Mouse (Mus musculus) kidney, adult 10 weeks (tissue): ENCODE measurements around the gene Olfr1166. TPM values are rescaled to one million over a fixed set of nuclear protein-coding genes. Genes with fewer than 3 reads are reported as not detected.

Experiments used
- polyA plus RNA-seq: library from polyadenylated mRNA; stranded (reverse); fragments of 350-450 nt; fragmentation: Illumina TruSeq; extraction: RNeasy Lipid Tissue Mini Kit (QIAGEN cat#74804); gene quantifications from one replicate; pipeline ENCODE4 v1.2.3, GENCODE M21; 2014; ENCODE audit warnings: low read depth, low replicate concordance

The Olfr1166 gene
- not detected for polyA plus RNA-seq

DNA sequence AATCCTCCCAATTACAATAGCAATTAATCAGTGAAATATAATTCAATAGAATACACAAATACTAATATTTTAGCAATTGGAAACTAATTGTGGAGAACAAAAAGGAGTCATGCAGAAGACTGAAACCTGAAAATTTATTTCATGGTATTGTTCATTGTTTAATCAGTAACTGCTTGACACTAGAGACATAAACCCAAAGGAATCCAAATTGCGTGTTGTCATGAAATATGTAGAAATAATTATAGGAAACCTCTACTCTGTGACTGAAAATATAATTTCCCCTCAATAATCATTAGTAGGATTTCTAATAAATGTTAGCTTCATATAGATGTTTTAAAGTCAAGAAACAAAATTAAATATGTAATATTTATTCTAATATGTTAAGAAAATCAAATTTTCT lies at the start of gene Olfr1166:
Gene Olfr1166 (minus strand): TSS at position 101 of the 400 bp plus-strand sequence.

DNA sequence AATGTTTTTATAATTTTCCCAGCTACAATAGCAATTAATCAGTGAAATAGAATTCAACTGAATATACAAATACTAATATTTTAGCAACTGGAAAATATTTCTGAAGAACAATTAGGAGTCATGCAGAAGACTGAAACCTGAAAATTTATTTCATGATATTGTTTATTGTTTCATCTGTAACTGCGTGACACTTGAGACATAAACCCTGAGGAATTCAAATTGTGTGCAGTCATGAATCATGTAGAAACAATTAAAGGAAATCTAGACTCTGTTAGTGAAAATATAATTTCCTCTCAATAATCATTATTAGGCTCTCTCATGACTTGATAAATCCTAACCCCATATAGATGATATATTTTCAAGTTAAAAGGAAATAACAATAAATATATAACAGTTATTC lies 27.0 kb upstream of the Olfr1166 start, which contains the start of gene Olfr1167:
Gene Olfr1167 (minus strand): TSS at position 101 of the 400 bp plus-strand sequence.

DNA sequence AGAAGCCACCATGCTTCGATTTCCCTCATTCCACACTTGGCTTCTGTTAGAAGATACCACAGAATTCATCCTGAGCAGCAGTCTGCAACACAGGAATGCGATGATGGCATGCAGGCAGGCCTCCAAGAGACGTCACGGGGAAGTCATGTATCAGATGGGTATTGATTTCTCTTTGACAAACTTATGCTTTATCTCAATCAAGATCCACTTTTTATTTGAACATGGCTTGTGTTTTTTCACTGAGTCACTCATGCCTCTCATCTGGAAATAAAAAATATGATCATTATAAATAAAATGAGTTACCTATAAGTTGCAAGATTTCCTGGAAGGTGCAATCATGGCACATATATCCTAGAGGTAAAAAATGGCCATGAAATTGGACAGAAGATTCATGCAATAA lies 34.2 kb downstream of the Olfr1166 start, which contains the start of gene Olfr1164:
Gene Olfr1164 (minus strand): TSS at position 101 of the 400 bp plus-strand sequence.

Other genes with a start within 250 kb of the Olfr1166 start
- gene Olfr1153, start 233.3 kb downstream of the Olfr1166 start, polyA plus RNA-seq = not detected
- not detected for gene Olfr1154, start 223.1 kb downstream of the Olfr1166 start, polyA plus RNA-seq
- gene Olfr1155, start 183.1 kb downstream of the Olfr1166 start, polyA plus RNA-seq = not detected
- not detected for gene Olfr1156, start 175.2 kb downstream of the Olfr1166 start, polyA plus RNA-seq
- not detected for gene Olfr1157, start 160.0 kb downstream of the Olfr1166 start, polyA plus RNA-seq
- not detected for gene Olfr74, start 153.6 kb downstream of the Olfr1166 start, polyA plus RNA-seq
- not detected for gene Olfr1158, start 138.2 kb downstream of the Olfr1166 start, polyA plus RNA-seq
- not detected for gene Olfr1160, start 120.0 kb downstream of the Olfr1166 start, polyA plus RNA-seq
- gene Olfr1161, start 105.5 kb downstream of the Olfr1166 start, polyA plus RNA-seq = not detected
- not detected for gene Olfr73, start 90.6 kb downstream of the Olfr1166 start, polyA plus RNA-seq
- not detected for gene Olfr1162, start 77.1 kb downstream of the Olfr1166 start, polyA plus RNA-seq
- gene Olfr1163, start 56.4 kb downstream of the Olfr1166 start, polyA plus RNA-seq = not detected
- gene Olfr1164, start 34.3 kb downstream of the Olfr1166 start, polyA plus RNA-seq = not detected
- not detected for gene Olfr1167, start 26.9 kb upstream of the Olfr1166 start, polyA plus RNA-seq
- not detected for gene Olfr1168, start 53.6 kb upstream of the Olfr1166 start, polyA plus RNA-seq
- not detected for gene Olfr1170, start 100.1 kb upstream of the Olfr1166 start, polyA plus RNA-seq
- not detected for gene Olfr1173, start 151.6 kb upstream of the Olfr1166 start, polyA plus RNA-seq
- not detected for gene Olfr1174-ps, start 186.9 kb upstream of the Olfr1166 start, polyA plus RNA-seq
- gene Olfr1175-ps, start 198.9 kb upstream of the Olfr1166 start, polyA plus RNA-seq = not detected
- not detected for gene Olfr1176, start 208.4 kb upstream of the Olfr1166 start, polyA plus RNA-seq
- gene Olfr1177-ps, start 218.2 kb upstream of the Olfr1166 start, polyA plus RNA-seq = not detected